Mouse (Mus musculus) left cerebral cortex, adult 11 months (tissue): ENCODE results near the gene Olfr895.

Experiments
- DNase-seq: peaks from one replicate; pipeline ENCODE4 v3.0.0; 2022; ENCODE audit warnings: low spot score

The Olfr895 gene

DNA sequence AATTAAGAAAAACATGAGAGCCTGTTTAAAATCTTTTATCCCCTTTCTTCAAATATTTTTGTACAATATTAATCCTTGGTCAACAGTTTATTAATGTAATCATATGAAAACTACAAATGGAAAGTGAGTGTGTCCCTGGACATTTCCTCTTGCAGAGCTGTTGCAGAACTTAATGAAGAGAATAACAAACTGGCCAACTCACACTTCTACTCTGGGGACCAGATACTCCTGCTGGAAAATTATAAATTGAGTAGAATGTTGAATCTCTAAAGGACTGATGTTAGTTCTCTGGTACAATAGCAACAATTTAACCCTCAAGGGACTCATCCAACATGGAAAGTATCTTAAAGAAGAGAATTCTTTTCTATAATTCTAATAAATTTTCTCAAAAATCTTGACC, at the start of gene Olfr895:
TSS of gene Olfr895 (plus strand) at position 301 of the 400 bp plus-strand sequence.
- no peak for DNase-seq

DNA sequence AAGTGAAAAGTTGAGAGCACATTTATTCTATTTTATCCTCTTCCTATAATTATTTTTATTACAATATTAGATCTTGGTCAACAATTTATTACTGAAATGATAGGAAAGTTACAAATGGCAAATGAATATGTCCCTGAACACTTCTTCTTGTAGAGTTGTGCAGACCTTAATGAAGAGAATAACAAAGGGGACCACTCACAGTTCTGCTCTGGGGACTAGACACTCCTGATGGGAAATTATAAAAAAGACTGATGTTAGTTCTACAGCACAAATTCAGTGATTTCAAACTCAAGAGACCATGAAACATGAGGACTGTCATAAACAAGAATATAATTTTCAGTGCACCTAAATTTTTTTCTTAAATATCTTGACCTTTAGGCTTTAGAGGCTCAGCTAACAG, 15.2 kb upstream of the Olfr895 start, which contains the start of gene Olfr143:
TSS of gene Olfr143 (plus strand) at position 301 of the 400 bp plus-strand sequence.
- DNase-seq: no peak

DNA sequence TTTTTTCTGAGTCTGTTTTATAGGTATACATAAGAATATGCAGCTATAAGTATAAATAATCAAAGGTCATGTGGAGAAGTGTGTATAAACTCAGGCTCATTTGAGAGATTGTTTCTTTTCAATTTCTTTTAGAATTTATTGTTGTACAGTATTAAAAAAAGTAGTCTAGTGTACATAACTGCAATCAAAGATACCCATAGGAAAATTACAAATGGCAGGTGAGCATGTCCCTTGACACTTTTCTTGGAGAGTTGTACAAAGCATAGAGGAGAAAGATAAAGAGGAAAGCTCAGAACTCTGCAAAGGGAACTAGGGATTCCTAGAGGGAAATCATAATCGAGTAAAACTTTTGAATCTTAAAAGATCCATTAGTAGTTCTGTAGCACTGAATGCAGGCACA, 23.2 kb downstream of the Olfr895 start, which contains the start of gene Olfr896-ps1:
TSS of gene Olfr896-ps1 (plus strand) at position 301 of the 400 bp plus-strand sequence.
- no peak for DNase-seq
